Mouse (Mus musculus): ENCODE measurements around the gene Ikbke. TPM values are rescaled to one million over a fixed set of nuclear protein-coding genes. Genes with fewer than 3 reads are reported as not detected.

The Ikbke gene
- polyA plus RNA-seq, 1 experiment from 2014 or later: 4.7 TPM

DNA sequence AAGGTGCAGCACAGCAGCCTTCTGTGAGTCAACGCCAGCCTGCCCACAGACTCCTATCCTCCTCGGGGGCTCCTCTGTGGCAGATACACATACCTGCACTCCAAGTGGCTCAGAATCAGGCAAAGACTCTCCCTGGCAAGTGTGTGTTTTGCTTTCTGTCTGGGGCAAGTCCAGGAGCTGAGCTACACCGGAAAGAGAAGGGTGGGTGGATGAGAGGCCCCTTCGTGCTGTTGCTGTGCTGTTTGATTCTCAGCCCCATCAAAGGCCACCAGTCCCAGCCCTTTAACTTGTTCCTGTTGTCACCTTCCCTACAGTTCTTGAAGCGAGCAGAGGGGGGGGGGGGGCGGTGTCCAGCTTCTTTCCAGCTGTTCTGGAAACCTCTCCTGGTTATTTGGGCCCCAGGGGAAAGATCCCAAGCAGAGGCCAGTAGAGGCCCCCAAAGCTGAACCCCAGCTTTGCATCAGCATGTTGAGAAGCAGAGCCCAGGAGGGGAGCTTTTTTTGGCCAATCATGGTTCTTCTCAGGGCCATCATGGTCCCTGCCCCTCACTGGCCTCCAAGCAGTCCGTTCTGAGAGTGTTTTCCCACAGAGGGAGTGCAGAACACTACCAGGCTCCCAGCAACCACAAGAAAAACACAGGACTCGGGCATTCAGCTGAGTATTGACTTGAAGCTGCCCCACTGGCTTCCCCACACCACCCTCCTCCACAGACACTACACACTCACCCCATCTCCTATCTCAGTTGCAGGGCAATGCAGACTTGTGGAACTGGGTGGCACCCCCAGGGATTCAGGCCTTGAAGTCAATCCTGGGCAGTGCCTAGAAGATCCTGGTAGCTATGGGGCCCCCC, 575 bp downstream of the Ikbke start:
- 40% methylated on average over 8 of the region's 8 CpGs for WGBS
- no peak for DNase-seq (ENCODE audit: low spot score)
- ATAC-seq (ENCODE audit: low read depth): no peak
- H3K4me3 ChIP-seq (ENCODE audit: low read depth, low read length): peak overlapping the region; percentile 39
- H3K4me2 ChIP-seq (ENCODE audit: low read depth, low read length): peak overlapping the region; percentile 56
- no peaks in the 10 kb centered on the region for H3K9me3 ChIP-seq (ENCODE audit: control insufficient read depth, low read length)
- no peak overlapping the region; the same call in 1 of the 2 replicates for H3K27ac ChIP-seq (replicated peaks; ENCODE audit: low read depth, low read length)
- no peaks in the 10 kb centered on the region for H3K36me3 ChIP-seq (ENCODE audit: control insufficient read depth, insufficient read depth, low read length)
- H3K4me1 ChIP-seq (ENCODE audit: control insufficient read depth, insufficient read depth, low read length): peaks cover 11% of the 10 kb centered on the region; the same call in 1 of the 2 replicates
- H3K27me3 ChIP-seq (replicated peaks; ENCODE audit: control insufficient read depth, insufficient read depth, low read length): no peaks in the 10 kb centered on the region
- peak overlapping the region; percentile 56 for H3K9ac ChIP-seq (ENCODE audit: low read depth, low read length)

DNA sequence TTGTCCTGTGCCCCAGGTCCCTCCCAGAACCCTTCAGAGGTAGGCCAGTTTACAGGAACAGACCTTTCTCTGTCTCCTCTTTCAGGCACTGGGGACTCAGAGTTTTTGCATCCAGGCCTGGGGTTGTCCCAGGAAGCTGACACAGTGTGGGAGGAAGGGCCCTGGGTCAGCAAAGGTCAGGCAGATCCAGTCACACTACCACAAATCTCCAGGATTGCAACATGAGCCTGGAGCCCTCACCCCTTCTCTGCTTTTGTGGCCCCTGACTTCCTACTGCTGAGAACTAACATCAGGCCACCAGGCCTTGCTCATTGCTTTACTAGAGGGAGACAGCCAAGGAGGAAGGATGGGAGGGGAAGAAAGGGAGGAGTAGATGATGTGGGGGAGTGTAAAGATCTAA, 2.6 kb downstream of the Ikbke start:
- Histone ChIP-seq H3K27me3 (replicated peaks; ENCODE audit: control insufficient read depth, insufficient read depth, low read length) (no peaks in the 10 kb centered on the region), H3K27ac (replicated peaks; ENCODE audit: low read depth, low read length) (no peak overlapping the region), H3K4me1 (ENCODE audit: control insufficient read depth, insufficient read depth, low read length) (peaks cover 6% of the 10 kb centered on the region; the same call in 1 of the 2 replicates), H3K9ac (ENCODE audit: low read depth, low read length) (no peak overlapping the region), H3K9me3 (ENCODE audit: control insufficient read depth, low read length) (no peaks in the 10 kb centered on the region), H3K36me3 (ENCODE audit: control insufficient read depth, insufficient read depth, low read length) (no peaks in the 10 kb centered on the region), H3K4me3 (ENCODE audit: low read depth, low read length) (no peak overlapping the region), H3K4me2 (ENCODE audit: low read depth, low read length) (no peak overlapping the region)
- ATAC-seq (ENCODE audit: low read depth) (no peak), DNase-seq (ENCODE audit: low spot score) (no peak)

GRCm38 (mm10) chr1:131275577-131275976, 3.8 kb downstream of the Ikbke start:
- ATAC-seq (ENCODE audit: low read depth) (no peak), DNase-seq (ENCODE audit: low spot score) (no peak)
- peaks cover 6% of the 10 kb centered on the region; the same call in 1 of the 2 replicates for H3K4me1 ChIP-seq (ENCODE audit: control insufficient read depth, insufficient read depth, low read length)
- no peak overlapping the region for H3K9ac ChIP-seq (ENCODE audit: low read depth, low read length)
- H3K36me3 ChIP-seq (ENCODE audit: control insufficient read depth, insufficient read depth, low read length): no peaks in the 10 kb centered on the region
- H3K4me2 ChIP-seq (ENCODE audit: low read depth, low read length): no peak overlapping the region
- no peaks in the 10 kb centered on the region for H3K9me3 ChIP-seq (ENCODE audit: control insufficient read depth, low read length)
- 85% methylated on average over 14 of the region's 14 CpGs for WGBS
- H3K27me3 ChIP-seq (replicated peaks; ENCODE audit: control insufficient read depth, insufficient read depth, low read length): no peaks in the 10 kb centered on the region
- H3K4me3 ChIP-seq (ENCODE audit: low read depth, low read length): no peak overlapping the region
- H3K27ac ChIP-seq (replicated peaks; ENCODE audit: low read depth, low read length): no peak overlapping the region

GRCm38 (mm10) chr1:131274725-131275539, 4.5 kb downstream of the Ikbke start:
- Histone ChIP-seq H3K9ac (ENCODE audit: low read depth, low read length) (no peak overlapping the region), H3K9me3 (ENCODE audit: control insufficient read depth, low read length) (no peaks in the 10 kb centered on the region), H3K27me3 (replicated peaks; ENCODE audit: control insufficient read depth, insufficient read depth, low read length) (no peaks in the 10 kb centered on the region), H3K27ac (replicated peaks; ENCODE audit: low read depth, low read length) (no peak overlapping the region), H3K36me3 (ENCODE audit: control insufficient read depth, insufficient read depth, low read length) (no peaks in the 10 kb centered on the region), H3K4me2 (ENCODE audit: low read depth, low read length) (no peak overlapping the region), H3K4me3 (ENCODE audit: low read depth, low read length) (no peak overlapping the region), H3K4me1 (ENCODE audit: control insufficient read depth, insufficient read depth, low read length) (peaks cover 6% of the 10 kb centered on the region; the same call in 1 of the 2 replicates)
- 46% methylated on average over 22 of the region's 22 CpGs for WGBS
- DNase-seq (ENCODE audit: low spot score): no peak
- ATAC-seq (ENCODE audit: low read depth): no peak

DNA sequence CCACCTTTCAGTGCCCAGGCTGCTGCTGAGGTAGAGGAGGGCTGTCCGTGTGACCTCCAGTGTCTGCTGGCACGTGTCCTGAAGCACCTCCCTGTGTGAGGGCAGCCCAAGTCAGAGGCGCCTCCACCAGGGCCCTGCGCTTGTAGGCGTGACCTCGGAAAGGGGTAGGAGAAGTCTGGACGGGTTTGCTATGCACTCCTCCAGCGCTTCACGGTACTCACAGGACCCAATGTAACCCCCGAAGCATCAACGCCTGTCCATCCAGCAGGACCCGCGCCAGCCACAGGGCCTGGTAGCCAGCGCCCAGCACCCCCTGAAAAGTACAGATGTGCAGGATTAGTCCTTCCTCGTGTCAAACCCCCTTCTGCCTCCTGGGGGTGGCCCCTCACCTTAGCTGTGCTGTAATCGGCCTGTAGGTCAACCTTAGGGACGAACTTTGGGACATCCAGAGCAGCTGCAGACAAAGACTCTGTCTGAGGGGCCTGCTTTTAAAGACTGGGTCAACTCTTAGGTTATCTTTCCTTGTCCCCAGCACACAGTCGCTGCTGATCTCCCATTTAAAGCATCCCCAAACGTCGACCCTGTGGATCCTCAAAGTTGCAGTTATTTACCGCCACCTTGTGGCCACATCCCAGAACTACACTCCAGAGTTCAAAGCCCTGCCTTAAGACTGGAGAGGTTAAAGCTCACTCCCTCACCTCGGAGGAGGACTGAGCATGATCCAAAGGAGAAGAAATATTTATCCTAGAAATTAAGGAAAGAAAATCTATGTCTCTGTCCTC, 9.4 kb downstream of the Ikbke start:
- Histone ChIP-seq H3K36me3 (ENCODE audit: control insufficient read depth, insufficient read depth, low read length) (no peaks in the 10 kb centered on the region), H3K27ac (replicated peaks; ENCODE audit: low read depth, low read length) (no peak overlapping the region), H3K27me3 (replicated peaks; ENCODE audit: control insufficient read depth, insufficient read depth, low read length) (no peaks in the 10 kb centered on the region), H3K9me3 (ENCODE audit: control insufficient read depth, low read length) (no peaks in the 10 kb centered on the region), H3K9ac (ENCODE audit: low read depth, low read length) (peak overlapping the region; percentile 34; the same call in 1 of the 2 replicates), H3K4me3 (ENCODE audit: low read depth, low read length) (no peak overlapping the region), H3K4me1 (ENCODE audit: control insufficient read depth, insufficient read depth, low read length) (no peaks in the 10 kb centered on the region), H3K4me2 (ENCODE audit: low read depth, low read length) (no peak overlapping the region)
- whole genome bisulfite sequencing: 26% methylated on average over 22 of the region's 22 CpGs
- ATAC-seq (ENCODE audit: low read depth) (peak; percentile 72), DNase-seq (ENCODE audit: low spot score) (peak; percentile 68)

DNA sequence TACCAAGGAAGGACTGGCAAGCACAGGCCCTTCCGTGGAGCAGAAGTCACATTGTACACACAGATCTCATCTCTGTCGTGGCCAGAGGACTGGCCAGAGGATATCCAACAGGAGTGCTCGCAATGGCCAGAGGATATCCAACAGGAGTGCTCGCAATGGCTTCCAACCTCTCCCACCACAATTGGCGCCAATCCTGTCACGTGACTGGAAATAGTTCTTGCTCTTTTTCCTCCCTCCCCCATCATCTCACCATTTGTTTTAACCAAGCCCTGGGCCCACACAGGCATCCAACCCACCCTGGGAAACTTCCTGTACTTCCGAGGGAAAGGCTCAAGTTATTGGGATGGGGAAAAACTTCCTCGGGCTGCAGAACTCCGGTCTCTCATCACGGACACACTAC, 10.6 kb downstream of the Ikbke start:
- Histone ChIP-seq H3K4me2 (ENCODE audit: low read depth, low read length) (no peak overlapping the region), H3K4me1 (ENCODE audit: control insufficient read depth, insufficient read depth, low read length) (no peaks in the 10 kb centered on the region), H3K9ac (ENCODE audit: low read depth, low read length) (no peak overlapping the region), H3K9me3 (ENCODE audit: control insufficient read depth, low read length) (no peaks in the 10 kb centered on the region), H3K27me3 (replicated peaks; ENCODE audit: control insufficient read depth, insufficient read depth, low read length) (no peaks in the 10 kb centered on the region), H3K27ac (replicated peaks; ENCODE audit: low read depth, low read length) (no peak overlapping the region), H3K36me3 (ENCODE audit: control insufficient read depth, insufficient read depth, low read length) (no peaks in the 10 kb centered on the region), H3K4me3 (ENCODE audit: low read depth, low read length) (no peak overlapping the region)
- ATAC-seq (ENCODE audit: low read depth) (no peak), DNase-seq (ENCODE audit: low spot score) (no peak)
- WGBS: 81% methylated on average over 10 of the region's 10 CpGs

GRCm38 (mm10) chr1:131263905-131264304, 15.5 kb downstream of the Ikbke start:
- no peak overlapping the region for H3K9ac ChIP-seq (ENCODE audit: low read depth, low read length)
- H3K4me1 ChIP-seq (ENCODE audit: control insufficient read depth, insufficient read depth, low read length): no peaks in the 10 kb centered on the region
- DNase-seq (ENCODE audit: low spot score): no peak
- no peak overlapping the region for H3K27ac ChIP-seq (replicated peaks; ENCODE audit: low read depth, low read length)
- H3K4me2 ChIP-seq (ENCODE audit: low read depth, low read length): no peak overlapping the region
- 70% methylated on average over 12 of the region's 12 CpGs for WGBS
- H3K36me3 ChIP-seq (ENCODE audit: control insufficient read depth, insufficient read depth, low read length): no peaks in the 10 kb centered on the region
- H3K9me3 ChIP-seq (ENCODE audit: control insufficient read depth, low read length): no peaks in the 10 kb centered on the region
- H3K4me3 ChIP-seq (ENCODE audit: low read depth, low read length): no peak overlapping the region
- ATAC-seq (ENCODE audit: low read depth): no peak
- H3K27me3 ChIP-seq (replicated peaks; ENCODE audit: control insufficient read depth, insufficient read depth, low read length): no peaks in the 10 kb centered on the region

GRCm38 (mm10) chr1:131260309-131260656, 19.1 kb downstream of the Ikbke start:
- DNase-seq (ENCODE audit: low spot score): peak; percentile 81
- no peaks in the 10 kb centered on the region for H3K36me3 ChIP-seq (ENCODE audit: control insufficient read depth, insufficient read depth, low read length)
- no peak overlapping the region for H3K27ac ChIP-seq (replicated peaks; ENCODE audit: low read depth, low read length)
- H3K4me2 ChIP-seq (ENCODE audit: low read depth, low read length): no peak overlapping the region
- no peak overlapping the region for H3K4me3 ChIP-seq (ENCODE audit: low read depth, low read length)
- no peaks in the 10 kb centered on the region for H3K4me1 ChIP-seq (ENCODE audit: control insufficient read depth, insufficient read depth, low read length)
- ATAC-seq (ENCODE audit: low read depth): no peak
- WGBS: 21% methylated on average over 10 of the region's 10 CpGs
- no peaks in the 10 kb centered on the region for H3K27me3 ChIP-seq (replicated peaks; ENCODE audit: control insufficient read depth, insufficient read depth, low read length)
- no peaks in the 10 kb centered on the region for H3K9me3 ChIP-seq (ENCODE audit: control insufficient read depth, low read length)
- H3K9ac ChIP-seq (ENCODE audit: low read depth, low read length): no peak overlapping the region

All from embryonic facial prominence, embryonic 14.5 days (tissue).